Mouse (Mus musculus): ENCODE data around the gene Lrrc3. TPM values are rescaled to one million over a fixed set of nuclear protein-coding genes. Genes with fewer than 3 reads are reported as not detected.

Lrrc3 gene
- total and polyA plus RNA-seq, 2 experiments, result 20.9 to 57.0 TPM

DNA sequence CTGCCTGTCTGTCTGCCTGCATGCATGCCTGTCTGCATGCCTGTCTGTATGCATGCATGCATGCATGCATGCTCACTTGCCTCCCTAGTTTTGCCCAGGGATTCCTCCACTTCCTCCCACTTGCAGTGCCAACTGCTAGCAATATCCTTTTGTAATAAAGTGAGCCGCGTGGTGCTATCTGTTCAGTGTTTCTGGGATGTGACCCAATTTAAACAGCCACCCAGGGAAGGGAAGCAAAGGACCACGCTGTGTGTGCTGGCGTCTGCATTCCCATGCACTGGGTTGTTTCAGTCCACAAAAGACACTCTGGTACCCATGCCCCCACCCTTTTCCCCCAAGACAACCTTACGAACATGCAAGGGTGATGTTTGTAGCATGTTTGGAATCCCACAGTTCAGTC, 18.7 kb upstream of the Lrrc3 start:
- no peaks in the 10 kb centered on the region for H3K36me3 ChIP-seq (ENCODE audit: control insufficient read depth, insufficient read depth, low read length)
- H3K9ac ChIP-seq (ENCODE audit: low read depth, low read length), result no peak overlapping the region
- DNase-seq (ENCODE audit: extremely low read depth, low read depth, low spot score), result no peak
- no peak overlapping the region for H3K4me3 ChIP-seq (ENCODE audit: insufficient read depth, low read depth, low read length)
- H3K27me3 ChIP-seq (ENCODE audit: control insufficient read depth, insufficient read depth, low read length), result no peaks in the 10 kb centered on the region
- 24% methylated on average over 5 of the region's 5 CpGs for WGBS
- no peak for TF ChIP-seq CTCF (IDR thresholded peaks at IDR 0.05; ENCODE audit: low read depth, low read length)
- TF ChIP-seq POLR2A (IDR thresholded peaks at IDR 0.05; ENCODE audit: extremely low read depth, insufficient read depth, low read length), result no peak
- H3K4me1 ChIP-seq (ENCODE audit: control insufficient read depth, insufficient read depth, low read length), result no peaks in the 10 kb centered on the region
- H3K27ac ChIP-seq (replicated peaks; ENCODE audit: insufficient read depth, low read depth, low read length), result no peak overlapping the region
- H3K79me2 ChIP-seq (ENCODE audit: control insufficient read depth, insufficient read depth, low read length), result no peaks in the 10 kb centered on the region

DNA sequence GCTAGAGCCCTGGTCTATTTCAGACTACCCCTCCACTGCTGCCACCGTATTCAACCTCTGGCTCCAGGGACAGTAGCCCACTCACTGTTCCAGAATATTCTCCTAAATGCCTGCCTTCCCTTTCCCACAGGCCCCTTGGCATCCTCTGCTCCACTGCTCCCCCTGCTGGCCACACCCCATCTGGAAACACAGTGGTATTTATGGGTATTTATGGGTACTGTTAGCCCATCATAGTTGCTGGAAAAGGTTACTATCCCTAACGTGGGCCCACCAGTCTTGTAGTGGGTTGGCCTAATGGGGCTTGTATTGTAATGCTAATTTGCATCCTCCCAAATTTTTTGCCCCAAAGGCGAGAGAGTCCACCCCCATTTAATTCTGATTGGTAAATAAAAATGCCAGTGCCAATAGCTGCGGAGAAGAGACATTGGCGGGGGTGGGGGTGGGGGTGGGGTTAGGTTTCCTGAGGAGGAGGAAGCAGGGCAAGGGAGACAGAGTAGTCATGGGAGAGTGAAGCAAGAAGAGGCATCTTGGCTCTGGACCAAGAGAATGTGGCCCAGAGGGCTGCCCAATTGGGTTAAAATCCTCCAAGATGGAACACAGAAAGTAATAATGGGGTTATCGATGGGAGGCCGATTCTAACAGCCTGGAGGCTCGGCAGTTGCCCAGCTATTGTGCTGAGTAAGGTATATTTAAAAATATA, 14.4 kb upstream of the Lrrc3 start:
- DNase-seq (ENCODE audit: extremely low read depth, low read depth, low spot score), result peak; percentile 19
- H3K4me3 ChIP-seq (ENCODE audit: insufficient read depth, low read depth, low read length), result no peak overlapping the region
- WGBS, result 52% methylated on average over 8 of the region's 8 CpGs
- no peak overlapping the region for H3K9ac ChIP-seq (ENCODE audit: low read depth, low read length)
- H3K36me3 ChIP-seq (ENCODE audit: control insufficient read depth, insufficient read depth, low read length), result no peaks in the 10 kb centered on the region
- TF ChIP-seq CTCF (IDR thresholded peaks at IDR 0.05; ENCODE audit: low read depth, low read length) (peak; percentile 92), POLR2A (IDR thresholded peaks at IDR 0.05; ENCODE audit: extremely low read depth, insufficient read depth, low read length) (no peak)
- no peaks in the 10 kb centered on the region for H3K79me2 ChIP-seq (ENCODE audit: control insufficient read depth, insufficient read depth, low read length)
- no peak overlapping the region for H3K27ac ChIP-seq (replicated peaks; ENCODE audit: insufficient read depth, low read depth, low read length)
- no peaks in the 10 kb centered on the region for H3K27me3 ChIP-seq (ENCODE audit: control insufficient read depth, insufficient read depth, low read length)
- H3K4me1 ChIP-seq (ENCODE audit: control insufficient read depth, insufficient read depth, low read length), result no peaks in the 10 kb centered on the region

DNA sequence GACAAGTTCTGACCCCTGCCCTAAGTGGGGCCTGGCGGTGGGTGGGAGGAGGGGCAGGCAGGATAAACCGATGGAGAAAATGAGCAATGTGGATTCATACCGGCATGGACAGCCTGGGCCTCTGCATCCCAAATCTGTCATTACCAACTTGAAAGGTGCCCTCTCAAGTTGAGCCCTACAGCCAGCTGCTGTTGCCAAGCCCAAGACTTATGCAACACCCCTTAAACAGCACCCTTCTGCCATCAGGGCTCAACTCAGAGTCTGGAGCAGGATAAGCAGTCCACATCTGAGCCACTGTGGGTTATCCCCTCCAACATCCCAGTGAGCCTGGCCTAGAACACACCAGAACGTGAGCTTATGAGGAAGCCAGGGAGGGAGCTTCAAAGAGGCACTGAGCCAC, 11.0 kb upstream of the Lrrc3 start:
- Histone ChIP-seq H3K27ac (replicated peaks; ENCODE audit: insufficient read depth, low read depth, low read length) (no peak overlapping the region), H3K9ac (ENCODE audit: low read depth, low read length) (no peak overlapping the region), H3K27me3 (ENCODE audit: control insufficient read depth, insufficient read depth, low read length) (no peaks in the 10 kb centered on the region), H3K79me2 (ENCODE audit: control insufficient read depth, insufficient read depth, low read length) (no peaks in the 10 kb centered on the region), H3K4me3 (ENCODE audit: insufficient read depth, low read depth, low read length) (no peak overlapping the region), H3K36me3 (ENCODE audit: control insufficient read depth, insufficient read depth, low read length) (no peaks in the 10 kb centered on the region), H3K4me1 (ENCODE audit: control insufficient read depth, insufficient read depth, low read length) (no peaks in the 10 kb centered on the region)
- no peak for TF ChIP-seq CTCF (IDR thresholded peaks at IDR 0.05; ENCODE audit: low read depth, low read length)
- no peak for TF ChIP-seq POLR2A (IDR thresholded peaks at IDR 0.05; ENCODE audit: extremely low read depth, insufficient read depth, low read length)
- 79% methylated on average over 4 of the region's 4 CpGs for WGBS
- DNase-seq (ENCODE audit: extremely low read depth, low read depth, low spot score), result no peak

DNA sequence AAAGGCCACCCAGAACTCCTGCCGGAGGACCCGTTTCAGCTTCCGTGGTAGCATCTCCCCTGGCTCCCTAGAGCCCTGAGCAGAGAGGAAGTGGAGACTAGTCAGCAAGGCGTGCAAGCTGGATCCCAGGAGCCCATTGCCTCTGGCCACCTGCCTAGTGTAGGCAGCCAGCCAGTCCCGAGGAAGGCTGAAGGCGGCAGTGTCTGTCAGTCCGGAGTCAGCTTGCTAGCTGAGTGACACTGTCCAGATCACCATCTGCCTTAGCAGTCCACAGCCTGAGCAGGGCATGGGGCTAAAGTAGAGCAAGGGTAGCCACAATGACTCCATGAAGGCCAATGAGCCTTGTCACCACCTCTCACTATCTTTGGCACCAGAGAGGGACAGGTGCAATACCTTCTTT, 10.3 kb upstream of the Lrrc3 start:
- DNase-seq (ENCODE audit: extremely low read depth, low read depth, low spot score), result no peak
- WGBS, result 31% methylated on average over 7 of the region's 7 CpGs
- Histone ChIP-seq H3K27me3 (ENCODE audit: control insufficient read depth, insufficient read depth, low read length) (no peaks in the 10 kb centered on the region), H3K4me1 (ENCODE audit: control insufficient read depth, insufficient read depth, low read length) (no peaks in the 10 kb centered on the region), H3K27ac (replicated peaks; ENCODE audit: insufficient read depth, low read depth, low read length) (no peak overlapping the region), H3K9ac (ENCODE audit: low read depth, low read length) (no peak overlapping the region), H3K36me3 (ENCODE audit: control insufficient read depth, insufficient read depth, low read length) (no peaks in the 10 kb centered on the region), H3K79me2 (ENCODE audit: control insufficient read depth, insufficient read depth, low read length) (no peaks in the 10 kb centered on the region), H3K4me3 (ENCODE audit: insufficient read depth, low read depth, low read length) (no peak overlapping the region)
- no peak for TF ChIP-seq POLR2A (IDR thresholded peaks at IDR 0.05; ENCODE audit: extremely low read depth, insufficient read depth, low read length)
- TF ChIP-seq CTCF (IDR thresholded peaks at IDR 0.05; ENCODE audit: low read depth, low read length), result no peak

DNA sequence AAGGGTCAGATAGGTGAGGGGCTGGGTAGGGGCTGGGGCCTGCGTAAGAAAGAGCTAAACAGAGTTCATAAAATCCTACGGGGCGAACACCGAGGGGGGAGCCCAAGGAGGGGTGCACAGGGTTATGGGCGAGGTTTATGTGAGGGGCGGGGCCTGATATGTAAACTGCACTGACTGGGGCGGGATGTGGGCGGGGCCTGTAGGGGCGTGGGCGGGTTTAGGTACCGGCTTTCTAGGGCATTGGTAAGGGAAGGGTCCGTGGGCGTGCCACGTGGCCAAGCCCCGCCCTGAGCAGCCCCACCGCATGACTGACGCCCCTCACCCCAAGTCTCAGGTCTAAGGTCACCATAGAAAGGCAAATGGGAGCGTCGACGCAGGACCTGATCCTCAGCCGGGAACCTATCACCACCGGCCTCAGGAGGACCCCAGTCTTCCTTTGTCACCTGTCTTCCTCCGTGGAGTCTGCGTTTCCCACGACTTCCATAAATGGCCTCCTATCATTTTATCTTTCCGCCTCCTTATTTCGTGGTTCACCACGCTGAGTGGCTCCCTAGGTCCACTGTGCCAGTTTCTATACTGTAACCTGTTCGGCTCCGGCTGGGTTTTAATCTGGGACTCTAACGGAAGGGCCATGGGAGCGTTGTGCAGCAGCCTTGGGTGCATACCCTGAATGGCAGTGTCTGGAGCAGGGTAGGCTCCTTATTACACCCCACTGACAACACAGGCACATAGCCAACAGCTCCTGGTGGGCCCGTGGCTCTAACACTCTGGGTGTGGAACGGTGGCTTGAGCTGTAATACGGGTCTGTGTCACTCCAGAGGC, 769 bp upstream of the Lrrc3 start:
- TF ChIP-seq CTCF (IDR thresholded peaks at IDR 0.05; ENCODE audit: low read depth, low read length), result no peak
- no peak for TF ChIP-seq POLR2A (IDR thresholded peaks at IDR 0.05; ENCODE audit: extremely low read depth, insufficient read depth, low read length)
- H3K36me3 ChIP-seq (ENCODE audit: control insufficient read depth, insufficient read depth, low read length), result no peaks in the 10 kb centered on the region
- peak; percentile 67 for DNase-seq (ENCODE audit: extremely low read depth, low read depth, low spot score)
- peak overlapping the region; percentile 35 for H3K9ac ChIP-seq (ENCODE audit: low read depth, low read length)
- peak overlapping the region; percentile 1; the same call in 1 of the 2 replicates for H3K27ac ChIP-seq (replicated peaks; ENCODE audit: insufficient read depth, low read depth, low read length)
- H3K4me3 ChIP-seq (ENCODE audit: insufficient read depth, low read depth, low read length), result peak overlapping the region; percentile 86
- no peaks in the 10 kb centered on the region for H3K27me3 ChIP-seq (ENCODE audit: control insufficient read depth, insufficient read depth, low read length)
- WGBS, result 4% methylated on average over 35 of the region's 35 CpGs
- peaks cover 26% of the 10 kb centered on the region for H3K4me1 ChIP-seq (ENCODE audit: control insufficient read depth, insufficient read depth, low read length)
- H3K79me2 ChIP-seq (ENCODE audit: control insufficient read depth, insufficient read depth, low read length), result peaks cover 3% of the 10 kb centered on the region; the same call in 1 of the 2 replicates

DNA sequence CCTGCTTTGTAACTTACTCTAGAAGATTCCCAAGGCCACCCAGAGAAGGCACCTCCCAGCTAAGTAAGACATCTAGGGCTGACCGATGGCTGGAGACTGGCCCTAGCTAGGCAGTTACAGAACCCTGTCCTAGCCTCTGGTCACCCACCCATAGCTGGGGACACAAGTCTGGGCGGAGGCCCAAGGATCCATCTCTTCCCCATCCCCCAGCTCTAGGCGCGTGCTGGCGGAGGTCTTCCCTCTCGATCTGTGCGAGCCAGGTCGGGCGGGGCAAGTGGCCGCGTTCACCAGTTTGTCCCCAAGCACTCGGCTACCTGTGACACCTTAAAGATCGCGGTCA, 495 bp downstream of the Lrrc3 start:
- H3K9ac ChIP-seq (ENCODE audit: low read depth, low read length), result peak overlapping the region; percentile 93
- TF ChIP-seq CTCF (IDR thresholded peaks at IDR 0.05; ENCODE audit: low read depth, low read length), result no peak
- TF ChIP-seq POLR2A (IDR thresholded peaks at IDR 0.05; ENCODE audit: extremely low read depth, insufficient read depth, low read length), result no peak
- DNase-seq (ENCODE audit: extremely low read depth, low read depth, low spot score), result peak; percentile 57
- peaks cover 3% of the 10 kb centered on the region; the same call in 1 of the 2 replicates for H3K79me2 ChIP-seq (ENCODE audit: control insufficient read depth, insufficient read depth, low read length)
- WGBS, result 3% methylated on average over 14 of the region's 14 CpGs
- peaks cover 26% of the 10 kb centered on the region for H3K4me1 ChIP-seq (ENCODE audit: control insufficient read depth, insufficient read depth, low read length)
- H3K27me3 ChIP-seq (ENCODE audit: control insufficient read depth, insufficient read depth, low read length), result no peaks in the 10 kb centered on the region
- H3K36me3 ChIP-seq (ENCODE audit: control insufficient read depth, insufficient read depth, low read length), result no peaks in the 10 kb centered on the region
- peak overlapping the region; percentile 86 for H3K4me3 ChIP-seq (ENCODE audit: insufficient read depth, low read depth, low read length)
- peak overlapping the region; percentile 95 for H3K27ac ChIP-seq (replicated peaks; ENCODE audit: insufficient read depth, low read depth, low read length)
